Mouse (Mus musculus) G1E (cell line): ENCODE measurements around the gene Ttc30a2.

Experiments
- CTCF ChIP-seq: IDR thresholded peaks from 2 replicates; pipeline ENCODE4 v1.5.1; 2012; ENCODE audit warnings: low read depth, low read length, inconsistent platforms, mixed read lengths
- GATA1 ChIP-seq: IDR thresholded peaks from 2 replicates; pipeline ENCODE4 v1.6.1; 2012; ENCODE audit warnings: borderline replicate concordance, low read length, inconsistent platforms, mixed read lengths
- GATA2 ChIP-seq: IDR thresholded peaks from 2 replicates; pipeline ENCODE4 v1.6.1; 2012; ENCODE audit warnings: low read depth, low read length, inconsistent platforms, borderline replicate concordance
- POLR2AphosphoS5 ChIP-seq: IDR thresholded peaks from 2 replicates; pipeline ENCODE4 v1.6.1; 2012; ENCODE audit warnings: low read depth, low read length, inconsistent platforms; ENCODE audit not compliant: insufficient replicate concordance

- TF ChIP-seq CTCF (no peak), GATA1 (no peak), GATA2 (no peak), POLR2AphosphoS5 (no peak)
Observed at GRCm38 (mm10) chr2:75990885-75991539, 13.0 kb upstream of the Ttc30a2 start.
